Mouse (Mus musculus) heart, adult 2 months (tissue): ENCODE data around the gene Med27.

Experiments
- CTCF ChIP-seq: fragments of 200-600 bp; IDR thresholded peaks from 2 replicates; pipeline ENCODE4 v1.8.1; 2022; ENCODE audit warnings: antibody characterized with exemption, mild to moderate bottlenecking, moderate library complexity
- EP300 ChIP-seq: fragments of 200-500 bp; IDR thresholded peaks from 2 replicates; pipeline ENCODE4 v1.6.1; 2011; ENCODE audit warnings: low read depth, low read length, control low read depth; ENCODE audit not compliant: insufficient read depth
- POLR2A ChIP-seq: fragments of 200-500 bp; IDR thresholded peaks from 2 replicates; pipeline ENCODE4 v1.6.1; 2011; ENCODE audit warnings: mild to moderate bottlenecking, low read depth, low read length, control low read depth; ENCODE audit not compliant: insufficient read depth

DNA sequence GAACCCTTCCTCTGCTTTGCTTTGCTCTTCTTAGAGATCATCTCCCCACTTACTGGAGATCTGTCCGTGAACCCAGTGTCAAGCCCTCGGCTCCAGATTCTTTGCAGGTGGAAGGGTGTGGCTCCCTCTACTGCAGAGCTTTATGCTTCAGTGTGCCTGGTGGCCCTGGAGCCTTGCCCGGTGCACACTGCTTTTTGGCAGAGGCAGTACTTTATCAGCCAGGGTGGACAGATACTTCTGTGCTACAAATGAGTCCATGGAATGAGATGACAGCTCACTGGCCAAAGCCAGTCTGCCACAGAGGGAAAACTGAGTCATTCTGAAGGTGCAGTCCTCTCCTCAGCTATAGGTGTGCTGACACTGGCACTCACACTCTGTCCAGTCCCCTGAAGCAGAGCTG lies 80.1 kb downstream of the Med27 start:
- TF ChIP-seq POLR2A (no peak), EP300 (0 out of 2 replicates have a peak, but pooled peaks have one; percentile 33), CTCF (peak; percentile 50)
